Mouse (Mus musculus): Measurements from ENCODE around the gene Il17d. TPM values are rescaled to one million over a fixed set of nuclear protein-coding genes. Genes with fewer than 3 reads are reported as not detected.

Il17d gene
- polyA plus RNA-seq, 1 experiment from 2014 or later = 5.5 TPM

DNA sequence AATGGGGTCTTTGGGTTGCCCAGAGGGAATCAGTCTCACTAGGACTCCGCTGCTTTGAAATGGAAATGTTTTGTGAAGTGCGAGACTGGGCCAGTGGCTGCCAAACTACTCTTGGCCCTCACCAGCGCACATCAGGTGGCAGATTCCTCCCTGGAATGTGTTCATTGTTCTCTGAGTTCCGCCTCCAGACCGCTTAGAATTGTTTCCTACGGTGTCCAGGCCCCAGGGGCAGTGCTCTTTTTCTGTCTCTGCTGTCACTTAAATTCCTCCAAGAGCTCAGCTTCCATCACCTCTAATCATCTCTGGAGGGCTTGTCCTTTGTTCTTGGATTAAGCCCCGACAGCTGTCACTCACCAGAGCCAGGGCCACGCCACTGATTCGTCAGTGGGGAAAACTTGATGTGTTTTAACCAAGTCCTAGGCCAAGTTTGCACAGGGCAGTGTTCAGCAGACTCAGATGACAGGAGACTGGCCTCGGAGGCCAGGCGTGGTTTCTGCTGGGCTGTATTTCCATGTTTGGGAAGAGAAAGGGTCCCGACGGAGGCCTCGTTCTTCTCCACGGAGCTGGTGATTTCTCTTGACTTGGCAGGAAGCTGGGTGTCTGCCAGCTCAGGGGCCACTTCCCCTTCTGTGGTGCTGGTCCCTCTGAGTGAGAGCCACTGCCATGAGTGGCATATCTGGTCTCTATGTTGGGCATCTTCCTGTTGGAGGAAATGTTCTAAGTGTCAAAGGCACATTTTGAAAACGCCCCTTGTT, 12.9 kb downstream of the Il17d start:
- WGBS = 13% methylated on average over 16 of the region's 16 CpGs
- Histone ChIP-seq H3K4me1 (ENCODE audit: control insufficient read depth, insufficient read depth, low read length) (peaks cover 30% of the 10 kb centered on the region), H3K36me3 (ENCODE audit: control insufficient read depth, insufficient read depth, low read length) (no peaks in the 10 kb centered on the region), H3K4me3 (ENCODE audit: low read depth, low read length) (no peak overlapping the region), H3K9me3 (ENCODE audit: control insufficient read depth, low read length) (0 out of 2 replicates have a peak, but pooled peaks cover 4% of the 10 kb centered on the region), H3K4me2 (ENCODE audit: low read depth, low read length) (no peak overlapping the region), H3K27ac (replicated peaks; ENCODE audit: low read depth, low read length) (no peak overlapping the region), H3K9ac (ENCODE audit: low read depth, low read length) (no peak overlapping the region), H3K27me3 (replicated peaks; ENCODE audit: control insufficient read depth, insufficient read depth, low read length) (no peaks in the 10 kb centered on the region)
- DNase-seq (ENCODE audit: low spot score) (peak; percentile 60), ATAC-seq (ENCODE audit: low read depth) (peak; percentile 55)

DNA sequence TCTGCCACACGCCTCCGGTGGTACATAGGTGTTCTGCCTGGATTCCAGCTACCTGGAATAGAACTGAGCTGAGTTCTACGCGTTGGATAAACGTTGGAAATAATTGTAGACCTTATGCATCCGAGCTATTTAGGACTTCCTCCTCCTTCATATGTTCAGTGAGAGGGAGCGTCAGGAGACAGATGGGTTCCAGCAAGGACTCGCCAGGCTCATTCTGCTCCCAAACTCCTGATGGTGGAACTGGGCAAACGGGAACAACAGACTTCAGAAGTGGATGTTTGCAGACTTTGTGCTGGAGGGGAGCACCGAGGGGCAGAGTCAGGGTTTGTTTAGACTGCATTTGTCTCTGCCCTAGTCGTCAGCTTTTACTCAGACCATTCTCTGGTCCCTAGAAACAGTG, 16.1 kb downstream of the Il17d start:
- ATAC-seq (ENCODE audit: low read depth) (no peak), DNase-seq (ENCODE audit: low spot score) (no peak)
- Histone ChIP-seq H3K27ac (replicated peaks; ENCODE audit: low read depth, low read length) (no peak overlapping the region), H3K9ac (ENCODE audit: low read depth, low read length) (no peak overlapping the region), H3K4me3 (ENCODE audit: low read depth, low read length) (no peak overlapping the region), H3K9me3 (ENCODE audit: control insufficient read depth, low read length) (0 out of 2 replicates have a peak, but pooled peaks cover 5% of the 10 kb centered on the region), H3K4me2 (ENCODE audit: low read depth, low read length) (no peak overlapping the region), H3K4me1 (ENCODE audit: control insufficient read depth, insufficient read depth, low read length) (peaks cover 15% of the 10 kb centered on the region), H3K36me3 (ENCODE audit: control insufficient read depth, insufficient read depth, low read length) (no peaks in the 10 kb centered on the region), H3K27me3 (replicated peaks; ENCODE audit: control insufficient read depth, insufficient read depth, low read length) (no peaks in the 10 kb centered on the region)
- 86% methylated on average over 11 of the region's 11 CpGs for WGBS

DNA sequence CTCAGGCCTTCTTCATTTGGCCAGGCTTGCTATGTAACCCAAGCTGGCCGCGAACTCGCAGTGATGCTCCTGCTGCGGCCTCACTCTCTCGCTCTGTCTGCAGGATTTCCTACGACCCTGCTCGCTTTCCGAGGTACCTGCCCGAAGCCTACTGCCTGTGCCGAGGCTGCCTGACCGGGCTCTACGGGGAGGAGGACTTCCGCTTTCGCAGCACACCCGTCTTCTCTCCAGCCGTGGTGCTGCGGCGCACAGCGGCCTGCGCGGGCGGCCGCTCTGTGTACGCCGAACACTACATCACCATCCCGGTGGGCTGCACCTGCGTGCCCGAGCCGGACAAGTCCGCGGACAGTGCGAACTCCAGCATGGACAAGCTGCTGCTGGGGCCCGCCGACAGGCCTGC, 17.7 kb downstream of the Il17d start:
- Histone ChIP-seq H3K4me1 (ENCODE audit: control insufficient read depth, insufficient read depth, low read length) (peaks cover 13% of the 10 kb centered on the region), H3K27ac (replicated peaks; ENCODE audit: low read depth, low read length) (no peak overlapping the region), H3K27me3 (replicated peaks; ENCODE audit: control insufficient read depth, insufficient read depth, low read length) (no peaks in the 10 kb centered on the region), H3K36me3 (ENCODE audit: control insufficient read depth, insufficient read depth, low read length) (no peaks in the 10 kb centered on the region), H3K4me2 (ENCODE audit: low read depth, low read length) (0 out of 2 replicates have a peak overlapping the region, but pooled peaks have one; percentile 21), H3K4me3 (ENCODE audit: low read depth, low read length) (no peak overlapping the region), H3K9ac (ENCODE audit: low read depth, low read length) (no peak overlapping the region), H3K9me3 (ENCODE audit: control insufficient read depth, low read length) (0 out of 2 replicates have a peak, but pooled peaks cover 5% of the 10 kb centered on the region)
- WGBS = 50% methylated on average over 34 of the region's 34 CpGs
- DNase-seq (ENCODE audit: low spot score) = no peak
- no peak for ATAC-seq (ENCODE audit: low read depth)

DNA sequence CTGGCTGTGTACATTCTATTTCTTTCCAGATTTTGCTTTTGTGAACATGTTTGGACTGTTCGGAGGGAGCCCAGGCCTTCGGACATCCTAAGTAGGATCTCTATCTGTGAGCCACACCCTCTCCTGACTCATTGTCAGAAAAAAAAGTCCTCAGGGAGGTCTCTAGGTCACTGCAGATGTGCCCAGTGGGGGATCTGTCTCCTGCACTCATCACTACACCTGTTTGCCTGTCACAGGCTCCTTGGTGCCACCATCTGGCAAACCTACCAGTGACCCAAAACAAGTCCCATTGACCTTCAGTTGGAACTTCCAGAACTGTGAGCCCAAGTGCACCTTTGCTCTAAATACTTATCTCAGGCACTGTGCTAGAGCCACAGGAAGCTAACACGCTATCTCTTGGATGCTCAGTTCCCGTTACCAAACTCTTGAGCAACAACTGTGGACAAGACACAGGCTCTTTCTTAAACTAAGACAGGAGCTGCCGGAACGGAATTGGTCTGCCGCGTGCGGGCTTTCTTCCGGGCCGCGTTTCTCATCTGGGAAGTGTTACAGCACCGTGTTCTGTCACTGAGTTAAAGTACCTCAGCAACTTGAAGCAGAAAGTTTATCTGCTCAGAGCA, 19.0 kb downstream of the Il17d start:
- Histone ChIP-seq H3K4me3 (ENCODE audit: low read depth, low read length) (no peak overlapping the region), H3K27me3 (replicated peaks; ENCODE audit: control insufficient read depth, insufficient read depth, low read length) (no peaks in the 10 kb centered on the region), H3K9ac (ENCODE audit: low read depth, low read length) (no peak overlapping the region), H3K27ac (replicated peaks; ENCODE audit: low read depth, low read length) (no peak overlapping the region), H3K4me1 (ENCODE audit: control insufficient read depth, insufficient read depth, low read length) (peaks cover 3% of the 10 kb centered on the region; the same call in 1 of the 2 replicates), H3K9me3 (ENCODE audit: control insufficient read depth, low read length) (0 out of 2 replicates have a peak, but pooled peaks cover 5% of the 10 kb centered on the region), H3K36me3 (ENCODE audit: control insufficient read depth, insufficient read depth, low read length) (no peaks in the 10 kb centered on the region), H3K4me2 (ENCODE audit: low read depth, low read length) (no peak overlapping the region)
- 86% methylated on average over 13 of the region's 13 CpGs for WGBS
- DNase-seq (ENCODE audit: low spot score) = no peak
- ATAC-seq (ENCODE audit: low read depth) = no peak

DNA sequence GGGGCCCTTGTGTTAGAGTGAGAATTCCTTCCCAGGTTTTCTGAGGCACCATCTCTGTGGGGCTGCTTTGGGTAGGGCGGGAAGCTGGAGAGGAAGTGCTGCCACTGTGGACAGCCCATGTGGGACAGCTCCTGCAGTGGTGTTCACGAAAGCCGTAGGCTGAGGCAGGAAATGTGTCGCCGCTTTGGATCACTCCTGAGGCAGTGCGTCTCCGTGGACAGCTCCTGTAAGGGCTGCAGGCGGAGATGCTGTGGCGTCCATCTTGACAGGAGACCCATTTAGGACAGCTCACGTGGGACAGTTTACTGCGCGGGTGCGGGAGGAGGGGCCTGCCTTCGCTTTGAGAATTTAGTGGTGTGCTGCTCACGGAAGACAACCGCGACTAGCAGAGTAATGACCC, 20.9 kb downstream of the Il17d start:
- Histone ChIP-seq H3K4me2 (ENCODE audit: low read depth, low read length) (no peak overlapping the region), H3K9ac (ENCODE audit: low read depth, low read length) (no peak overlapping the region), H3K4me3 (ENCODE audit: low read depth, low read length) (no peak overlapping the region), H3K4me1 (ENCODE audit: control insufficient read depth, insufficient read depth, low read length) (peaks cover 3% of the 10 kb centered on the region; the same call in 1 of the 2 replicates), H3K27ac (replicated peaks; ENCODE audit: low read depth, low read length) (no peak overlapping the region), H3K9me3 (ENCODE audit: control insufficient read depth, low read length) (0 out of 2 replicates have a peak, but pooled peaks cover 5% of the 10 kb centered on the region), H3K36me3 (ENCODE audit: control insufficient read depth, insufficient read depth, low read length) (peaks cover 13% of the 10 kb centered on the region; the same call in 1 of the 2 replicates), H3K27me3 (replicated peaks; ENCODE audit: control insufficient read depth, insufficient read depth, low read length) (no peaks in the 10 kb centered on the region)
- no peak for ATAC-seq (ENCODE audit: low read depth)
- 82% methylated on average over 17 of the region's 17 CpGs for WGBS
- DNase-seq (ENCODE audit: low spot score) = no peak

DNA sequence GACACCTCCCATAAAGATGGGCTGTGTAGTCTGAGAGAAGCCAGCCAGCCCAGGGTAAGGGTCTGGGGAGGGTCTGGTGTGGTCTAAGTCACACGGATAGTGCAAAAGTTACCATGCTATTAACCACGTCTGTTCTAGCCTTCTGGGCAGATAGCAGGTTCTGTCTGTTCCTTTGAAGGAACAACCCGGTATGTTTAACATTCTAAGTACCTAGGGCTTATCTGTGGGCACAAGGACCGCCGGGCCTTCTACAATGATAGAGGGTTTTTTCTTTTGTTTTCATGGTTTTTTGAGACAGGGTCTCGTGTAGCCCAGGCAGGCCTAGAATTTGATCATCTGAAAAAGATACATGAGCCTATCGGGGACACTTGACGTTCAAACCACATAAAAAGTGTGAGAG, 21.6 kb downstream of the Il17d start:
- ATAC-seq (ENCODE audit: low read depth) = no peak

DNA sequence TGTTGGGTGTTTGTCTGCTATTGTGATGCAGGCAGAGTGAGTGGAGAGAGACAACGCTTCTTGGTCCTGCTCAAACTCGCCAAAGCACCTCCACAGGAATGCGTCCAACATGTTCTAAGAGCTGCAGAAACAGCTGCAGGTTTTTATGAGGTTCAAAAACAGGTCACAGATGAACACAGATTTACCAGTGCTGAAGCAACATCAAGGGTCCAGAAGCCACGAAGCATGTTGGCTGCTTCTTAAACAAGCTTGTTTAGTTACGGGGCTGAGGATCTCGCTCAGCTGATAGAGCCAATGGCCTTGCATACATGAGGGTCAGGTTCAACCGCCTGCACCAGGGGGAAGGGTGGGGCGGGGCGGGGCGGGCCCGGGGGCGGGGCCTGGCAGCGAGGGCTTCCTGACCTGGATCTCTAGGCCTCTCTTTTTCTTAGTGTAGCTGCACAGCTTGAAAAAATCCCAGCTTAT, 22.0 kb downstream of the Il17d start:
- H3K4me3 ChIP-seq (ENCODE audit: low read depth, low read length) = no peak overlapping the region
- peaks cover 3% of the 10 kb centered on the region; the same call in 1 of the 2 replicates for H3K4me1 ChIP-seq (ENCODE audit: control insufficient read depth, insufficient read depth, low read length)
- H3K4me2 ChIP-seq (ENCODE audit: low read depth, low read length) = no peak overlapping the region
- WGBS = 16% methylated on average over 13 of the region's 13 CpGs
- H3K36me3 ChIP-seq (ENCODE audit: control insufficient read depth, insufficient read depth, low read length) = peaks cover 13% of the 10 kb centered on the region; the same call in 1 of the 2 replicates
- H3K27me3 ChIP-seq (replicated peaks; ENCODE audit: control insufficient read depth, insufficient read depth, low read length) = no peaks in the 10 kb centered on the region
- H3K9ac ChIP-seq (ENCODE audit: low read depth, low read length) = no peak overlapping the region
- DNase-seq (ENCODE audit: low spot score) (peak; percentile 77), ATAC-seq (ENCODE audit: low read depth) (peak; percentile 75)
- 0 out of 2 replicates have a peak, but pooled peaks cover 5% of the 10 kb centered on the region for H3K9me3 ChIP-seq (ENCODE audit: control insufficient read depth, low read length)
- peak overlapping the region; percentile 34; the same call in 1 of the 2 replicates for H3K27ac ChIP-seq (replicated peaks; ENCODE audit: low read depth, low read length)

More for the DNA sequence above, 21.6 kb downstream of the Il17d start:
- WGBS = 75% methylated on average over 8 of the region's 8 CpGs
- peaks cover 13% of the 10 kb centered on the region; the same call in 1 of the 2 replicates for H3K36me3 ChIP-seq (ENCODE audit: control insufficient read depth, insufficient read depth, low read length)
- no peaks in the 10 kb centered on the region for H3K27me3 ChIP-seq (replicated peaks; ENCODE audit: control insufficient read depth, insufficient read depth, low read length)
- no peak overlapping the region for H3K4me2 ChIP-seq (ENCODE audit: low read depth, low read length)
- no peak for DNase-seq (ENCODE audit: low spot score)
- H3K9ac ChIP-seq (ENCODE audit: low read depth, low read length) = no peak overlapping the region
- H3K9me3 ChIP-seq (ENCODE audit: control insufficient read depth, low read length) = 0 out of 2 replicates have a peak, but pooled peaks cover 5% of the 10 kb centered on the region
- H3K27ac ChIP-seq (replicated peaks; ENCODE audit: low read depth, low read length) = no peak overlapping the region
- no peak overlapping the region for H3K4me3 ChIP-seq (ENCODE audit: low read depth, low read length)
- H3K4me1 ChIP-seq (ENCODE audit: control insufficient read depth, insufficient read depth, low read length) = peaks cover 3% of the 10 kb centered on the region; the same call in 1 of the 2 replicates

DNA sequence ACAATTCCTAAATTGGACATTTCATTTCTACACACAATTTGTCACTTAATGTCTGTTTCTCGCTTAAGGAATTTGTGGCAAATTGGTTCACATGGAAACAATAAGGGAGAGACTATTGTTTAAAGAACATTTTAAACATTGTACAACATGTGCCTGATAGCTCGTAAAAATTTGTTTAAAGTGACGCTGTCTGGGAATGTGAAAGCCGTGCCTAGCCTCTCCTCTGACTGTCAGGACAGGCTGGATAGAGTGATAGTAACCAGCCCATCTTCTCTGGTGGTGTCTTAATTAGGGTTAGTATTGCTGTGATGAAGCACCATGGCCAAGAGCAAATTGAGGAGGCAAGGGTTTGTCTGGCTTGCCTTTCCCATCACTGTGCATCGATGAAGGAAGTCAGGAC, 22.5 kb downstream of the Il17d start:
- Histone ChIP-seq H3K27me3 (replicated peaks; ENCODE audit: control insufficient read depth, insufficient read depth, low read length) (no peaks in the 10 kb centered on the region), H3K9ac (ENCODE audit: low read depth, low read length) (no peak overlapping the region), H3K36me3 (ENCODE audit: control insufficient read depth, insufficient read depth, low read length) (peaks cover 13% of the 10 kb centered on the region; the same call in 1 of the 2 replicates), H3K4me3 (ENCODE audit: low read depth, low read length) (no peak overlapping the region), H3K4me1 (ENCODE audit: control insufficient read depth, insufficient read depth, low read length) (peaks cover 3% of the 10 kb centered on the region; the same call in 1 of the 2 replicates), H3K27ac (replicated peaks; ENCODE audit: low read depth, low read length) (peak overlapping the region; percentile 34; the same call in 1 of the 2 replicates), H3K4me2 (ENCODE audit: low read depth, low read length) (no peak overlapping the region), H3K9me3 (ENCODE audit: control insufficient read depth, low read length) (0 out of 2 replicates have a peak, but pooled peaks cover 4% of the 10 kb centered on the region)
- no peak for ATAC-seq (ENCODE audit: low read depth)
- WGBS = 61% methylated on average over 5 of the region's 5 CpGs
- DNase-seq (ENCODE audit: low spot score) = no peak

Measured in embryonic facial prominence, embryonic 14.5 days (tissue).